Mouse (Mus musculus): ENCODE results near the gene Pi4kb.
"Not testable (repeated sequence)": the region's sequence is repeated elsewhere in the genome, so short reads cannot be mapped to it uniquely, and the experiment has no call there.

Pi4kb gene

GRCm38 (mm10) chr3:94974528-94975422 is at the start of gene Pi4kb:
TSS of gene Pi4kb (plus strand) at chr3:94974731.
- DNase-seq: peak; percentile 72

- not testable (repeated sequence) for DNase-seq
Observed at GRCm38 (mm10) chr3:94926301-94926736, 48.2 kb upstream of the Pi4kb start.

GRCm38 (mm10) chr3:94928979-94929378 is 45.6 kb upstream of the Pi4kb start:
- DNase-seq: not testable (repeated sequence)

GRCm38 (mm10) chr3:94930386-94931266 is 43.9 kb upstream of the Pi4kb start:
- DNase-seq: not testable (repeated sequence)

- DNase-seq: not testable (repeated sequence)
Observed at GRCm38 (mm10) chr3:94931427-94932082, 43.0 kb upstream of the Pi4kb start.

- not testable (repeated sequence) for DNase-seq
Observed at GRCm38 (mm10) chr3:94932279-94932678, 42.3 kb upstream of the Pi4kb start.

- DNase-seq: peak; percentile 51
Observed at GRCm38 (mm10) chr3:94932809-94933564, 41.5 kb upstream of the Pi4kb start, which contains the start of gene Selenbp1. TSS of gene Selenbp1 (plus strand) at chr3:94933056.

- not testable (repeated sequence) for DNase-seq
Observed at GRCm38 (mm10) chr3:94933604-94934003, 40.9 kb upstream of the Pi4kb start.

GRCm38 (mm10) chr3:94934564-94934963 is 40.0 kb upstream of the Pi4kb start:
- not testable (repeated sequence) for DNase-seq

- not testable (repeated sequence) for DNase-seq
Observed at GRCm38 (mm10) chr3:94935332-94935731, 39.2 kb upstream of the Pi4kb start.

- DNase-seq: not testable (repeated sequence)
Observed at GRCm38 (mm10) chr3:94936147-94936546, 38.4 kb upstream of the Pi4kb start.

- DNase-seq: not testable (repeated sequence)
Observed at GRCm38 (mm10) chr3:94937194-94937593, 37.3 kb upstream of the Pi4kb start.

GRCm38 (mm10) chr3:94940033-94940432 is 34.5 kb upstream of the Pi4kb start:
- not testable (repeated sequence) for DNase-seq

GRCm38 (mm10) chr3:94942211-94942967 is 32.1 kb upstream of the Pi4kb start:
- DNase-seq: not testable (repeated sequence)

- DNase-seq: not testable (repeated sequence)
Observed at GRCm38 (mm10) chr3:94943706-94944105, 30.8 kb upstream of the Pi4kb start.

GRCm38 (mm10) chr3:94948066-94948614 is 26.4 kb upstream of the Pi4kb start:
- DNase-seq: no peak

- DNase-seq: no peak
Observed at GRCm38 (mm10) chr3:94949645-94950044, 24.9 kb upstream of the Pi4kb start.

- no peak for DNase-seq
Observed at GRCm38 (mm10) chr3:94952806-94953205, 21.7 kb upstream of the Pi4kb start.

GRCm38 (mm10) chr3:94953384-94953763 is 21.2 kb upstream of the Pi4kb start:
- DNase-seq: no peak

GRCm38 (mm10) chr3:94953764-94954616 is 20.5 kb upstream of the Pi4kb start, which contains the start of gene Rfx5:
TSS of gene Rfx5 (plus strand) at chr3:94954075.
- DNase-seq: peak; percentile 75
